Mouse (Mus musculus) ovary, postnatal 36 days (tissue): Measurements from ENCODE around the gene Pdcd7.
A peak's percentile ranks its signal among the peaks of the same experiment; 100 is the strongest.

Source experiments
- DNase-seq: peaks from one replicate; pipeline ENCODE4 v3.0.0; 2022; ENCODE audit warnings: low spot score, mixed read lengths

Gene Pdcd7

DNA sequence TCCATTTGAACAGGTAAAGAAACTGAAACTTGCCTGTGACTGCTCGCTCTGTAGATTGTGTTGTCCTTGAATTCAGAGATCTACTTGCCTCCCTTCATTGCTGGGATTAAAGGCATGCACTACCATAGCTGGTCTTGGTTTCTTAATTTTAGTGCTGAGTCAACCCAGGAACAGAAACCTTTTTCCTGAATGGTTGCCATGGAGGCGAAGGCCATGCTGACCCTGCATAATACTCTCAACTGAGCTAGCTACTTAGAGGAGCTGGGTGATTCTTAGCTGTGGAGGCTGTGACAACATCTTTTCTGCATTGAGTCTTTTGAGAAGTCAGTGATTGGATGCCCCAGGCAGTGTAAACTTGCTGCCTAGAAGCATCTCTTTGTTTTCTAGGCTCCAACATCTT, 11.1 kb downstream of the Pdcd7 start:
- DNase-seq: peak; percentile 30

DNA sequence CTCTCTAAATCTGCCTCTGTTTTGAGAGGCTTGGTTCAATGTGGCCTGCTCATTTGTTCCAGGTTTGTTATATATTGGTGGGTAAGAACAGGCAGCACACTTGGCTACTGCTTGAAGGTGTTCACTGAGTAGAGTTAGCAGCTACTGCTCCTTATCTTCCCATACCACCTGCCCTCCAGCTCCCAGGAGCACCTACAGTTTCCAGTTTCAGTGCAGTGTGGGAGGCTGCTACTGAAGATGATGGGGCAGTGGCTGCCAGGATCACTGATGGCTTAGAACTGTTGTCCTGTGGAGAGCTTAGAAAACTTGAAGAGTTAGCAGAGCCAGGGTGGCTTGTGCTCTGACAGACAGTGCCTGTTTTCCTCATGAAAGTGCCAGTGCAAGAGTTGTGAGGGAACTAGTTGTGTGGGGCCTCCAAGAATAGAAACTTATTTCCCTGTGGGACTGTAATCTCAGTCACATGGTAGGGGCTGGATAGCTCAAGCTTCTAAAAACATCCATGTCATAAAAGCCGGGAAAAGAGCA, 13.1 kb downstream of the Pdcd7 start:
- no peak for DNase-seq

DNA sequence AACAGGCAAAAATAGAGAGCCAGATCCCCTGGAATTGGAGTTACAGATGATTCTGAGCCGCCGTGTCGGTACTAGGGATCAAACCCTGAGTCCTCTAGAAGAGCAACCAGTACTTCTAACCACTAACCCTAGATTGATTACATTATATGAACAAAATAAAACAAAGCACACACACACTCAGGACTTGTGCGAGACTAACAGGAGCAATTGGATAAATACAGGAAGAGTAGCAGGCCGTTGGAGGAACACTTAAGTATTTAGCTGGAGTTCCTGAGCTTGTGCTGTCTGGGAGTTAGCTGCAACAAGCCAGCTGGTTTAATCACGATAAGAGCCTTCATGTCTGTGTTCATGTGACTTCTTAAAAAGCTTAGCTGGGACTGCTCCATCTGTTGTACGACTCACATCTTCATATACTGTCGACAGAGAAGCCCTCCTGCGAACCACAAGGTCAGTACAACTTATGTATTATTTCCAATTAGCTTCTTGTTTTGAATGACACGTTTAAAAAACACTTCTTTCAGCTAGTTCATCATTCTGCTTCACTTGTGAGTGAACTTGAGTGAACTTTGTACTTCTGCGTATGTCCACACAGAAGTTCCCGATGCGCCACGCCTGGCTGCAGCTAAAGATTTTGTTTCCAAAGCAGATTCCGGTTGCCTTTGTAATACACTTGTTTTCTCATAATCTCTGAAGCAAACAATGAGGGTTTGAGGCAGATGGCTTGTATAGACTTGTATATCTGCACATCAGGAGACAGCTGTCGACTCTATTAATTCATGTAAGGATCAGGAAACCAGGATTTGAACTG, 14.9 kb downstream of the Pdcd7 start, which contains the start of gene Ubap1l:
Ubap1l (plus strand) TSS at position 401 of the 808 bp plus-strand sequence.
- no peak for DNase-seq

DNA sequence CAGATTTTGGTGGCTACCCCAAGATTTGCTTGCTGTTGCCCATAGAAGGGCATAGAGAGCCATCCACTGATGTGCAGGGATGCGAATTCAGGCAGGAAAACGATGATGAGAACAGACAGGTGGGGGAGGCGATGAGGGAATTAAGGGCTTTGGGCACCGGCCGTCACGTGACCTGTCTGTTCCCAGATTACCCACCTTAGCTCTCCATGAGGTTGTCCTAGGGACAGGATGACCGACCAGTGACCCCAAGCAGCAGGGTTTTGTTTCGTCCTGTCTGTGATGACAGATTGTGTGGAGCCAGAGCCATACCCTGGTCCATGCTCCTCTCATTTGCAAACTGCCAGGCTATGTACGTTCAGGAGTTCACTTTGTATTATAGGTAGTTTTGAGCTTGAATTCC, 17.8 kb downstream of the Pdcd7 start:
- DNase-seq: no peak

DNA sequence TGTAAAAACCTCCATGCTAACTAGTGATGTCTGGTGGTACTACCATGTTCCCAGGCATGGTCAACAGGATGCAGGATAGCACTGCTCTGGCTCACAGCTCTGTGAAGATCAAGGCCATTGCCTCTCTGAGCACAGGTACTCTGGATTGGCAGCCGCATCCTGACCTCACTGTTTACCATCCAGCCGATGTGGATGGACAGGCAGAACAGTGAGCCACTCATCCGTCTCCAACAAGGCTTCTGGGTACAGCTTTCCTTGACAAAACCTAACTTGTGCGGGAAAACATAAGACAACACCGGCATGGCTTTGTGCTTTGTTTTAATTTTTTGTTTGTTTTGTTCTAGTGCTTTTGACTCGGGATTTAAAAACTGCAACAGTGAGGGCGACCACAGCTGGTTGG, 19.8 kb downstream of the Pdcd7 start:
- no peak for DNase-seq

DNA sequence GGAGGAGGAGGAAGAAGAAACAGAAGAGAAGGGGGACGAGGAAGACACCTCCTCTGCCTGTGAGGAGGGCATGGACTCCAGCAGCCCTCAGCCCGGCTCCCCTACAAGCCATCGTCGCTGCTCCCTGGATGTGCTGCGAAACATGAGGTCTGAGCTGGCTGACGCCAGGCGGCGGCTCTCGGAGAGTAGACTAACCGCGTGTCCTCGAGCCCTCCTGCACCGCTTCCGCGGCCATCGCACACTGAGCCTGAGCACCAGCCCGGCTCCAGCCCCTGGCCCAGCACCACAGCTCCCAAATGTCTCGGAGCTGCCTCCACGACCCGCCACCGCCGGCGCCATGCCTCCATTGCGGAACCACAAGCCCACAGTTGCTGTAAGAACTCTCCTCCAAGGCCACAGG, 25.9 kb downstream of the Pdcd7 start:
- DNase-seq: no peak

DNA sequence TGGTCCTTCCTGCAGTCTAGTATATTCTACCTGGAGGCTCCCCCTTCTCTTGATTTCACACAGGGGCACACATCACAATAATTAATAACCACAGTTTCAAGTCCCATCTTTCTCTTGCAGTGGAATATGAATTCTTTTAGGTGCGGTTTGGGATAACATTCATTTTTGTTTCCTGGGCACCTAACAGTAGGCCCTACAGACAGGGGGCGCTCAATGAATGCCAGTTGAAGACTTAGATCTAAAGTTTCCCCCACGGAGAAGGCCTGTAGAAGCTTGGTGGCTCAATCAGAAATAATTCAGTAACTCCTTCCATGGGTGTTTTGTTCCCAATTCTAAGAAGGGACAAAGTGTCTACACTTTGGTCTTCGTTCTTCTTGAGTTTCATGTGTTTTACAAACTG, 26.5 kb downstream of the Pdcd7 start:
- no peak for DNase-seq

DNA sequence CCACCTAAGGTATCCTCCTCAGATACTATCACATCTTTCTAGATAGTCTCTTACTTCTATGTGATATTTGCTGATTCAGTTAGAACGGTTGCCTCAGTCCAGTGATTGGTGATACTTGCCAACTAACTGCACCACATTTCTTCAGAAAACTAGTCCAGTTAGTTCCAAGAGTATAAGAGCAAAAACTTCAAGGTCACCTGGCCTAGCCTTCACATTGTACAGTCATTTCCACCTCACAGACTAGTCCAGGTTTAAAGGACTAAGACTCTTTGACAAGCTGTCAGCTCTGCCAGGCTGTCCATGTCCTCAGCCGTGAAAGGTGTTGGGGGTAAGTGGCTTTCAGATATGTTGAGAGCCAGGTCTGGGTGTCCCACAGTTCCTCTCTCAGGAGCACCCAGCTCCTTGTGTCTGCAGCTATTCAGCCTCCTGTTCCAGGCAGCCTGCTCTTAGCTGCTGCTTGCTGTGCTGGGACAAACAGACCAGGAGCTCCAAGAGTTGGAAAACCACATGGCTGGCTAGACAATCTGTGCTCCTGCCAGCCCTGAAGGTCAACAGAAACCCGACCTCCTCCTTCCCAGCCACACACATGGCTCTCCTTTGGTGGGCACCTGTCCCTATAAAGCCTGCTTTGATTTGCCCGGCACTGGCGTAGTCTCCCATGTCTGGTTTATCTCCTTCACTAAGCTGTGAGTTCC, 28.7 kb downstream of the Pdcd7 start:
- DNase-seq: no peak

DNA sequence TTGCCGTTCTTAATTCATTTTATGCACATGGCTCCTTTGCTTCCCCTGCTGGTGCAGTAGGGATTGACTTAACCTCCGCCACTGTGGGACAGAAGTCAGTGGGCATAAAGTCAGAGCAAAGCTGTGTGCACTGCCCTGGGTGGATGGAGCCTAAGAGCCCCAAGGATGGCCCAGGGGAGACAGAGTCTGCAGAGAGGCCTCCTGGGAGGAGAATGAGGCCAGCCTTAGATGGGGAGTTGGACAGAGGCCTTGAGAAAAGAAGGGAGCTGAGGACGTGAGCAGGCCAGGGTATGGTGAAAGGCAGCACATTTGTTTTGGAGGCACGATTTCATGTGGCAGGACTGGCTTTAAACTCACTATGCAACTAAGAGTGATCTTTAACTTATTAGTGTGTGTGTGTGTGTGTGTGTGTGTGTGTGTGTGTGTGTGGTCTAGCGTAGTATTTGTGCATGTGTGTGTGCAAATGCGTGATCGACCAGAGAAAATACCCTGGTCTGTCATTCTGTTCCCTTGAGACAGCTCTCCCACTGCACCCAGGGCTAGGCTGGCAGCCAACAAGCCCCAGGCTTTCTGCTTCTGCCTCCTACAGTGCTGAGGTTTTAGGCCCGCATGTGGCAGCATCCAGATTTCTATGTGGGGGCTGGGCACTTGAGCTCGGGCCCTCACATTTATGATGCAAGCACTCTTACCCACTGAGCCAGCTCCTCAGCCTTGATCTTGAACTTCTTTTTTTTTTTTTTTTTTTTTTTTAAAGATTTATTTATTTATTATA, 29.4 kb downstream of the Pdcd7 start:
- DNase-seq: no peak

DNA sequence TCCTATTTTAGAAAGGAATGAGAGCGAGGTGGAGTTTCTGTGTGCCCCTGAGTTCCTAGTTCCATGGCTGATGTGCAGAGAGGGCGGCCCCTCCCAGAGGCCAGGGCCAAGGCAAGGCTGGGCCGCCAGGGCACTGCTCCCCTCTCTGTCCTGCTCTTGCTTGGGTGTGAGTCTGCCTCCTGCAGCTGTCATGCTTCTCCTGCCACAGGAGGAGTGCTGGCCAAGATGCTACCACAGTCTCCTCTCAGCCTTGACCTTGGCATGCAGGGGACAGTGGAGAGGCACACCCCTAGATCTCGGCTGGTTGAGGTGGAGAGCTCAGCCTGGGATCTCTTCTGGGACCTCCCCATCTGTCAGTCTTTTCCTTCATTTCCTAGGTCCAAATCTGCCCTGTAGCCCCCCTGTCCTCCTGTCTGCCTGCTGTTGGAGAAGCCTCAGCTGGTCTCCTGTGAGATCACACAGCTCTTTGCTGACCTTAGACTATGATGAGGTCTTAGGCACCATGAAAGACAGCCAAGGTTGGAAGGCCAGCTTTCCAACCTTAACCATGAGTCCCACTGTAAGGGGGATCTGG, 35.2 kb downstream of the Pdcd7 start:
- DNase-seq: no peak

DNA sequence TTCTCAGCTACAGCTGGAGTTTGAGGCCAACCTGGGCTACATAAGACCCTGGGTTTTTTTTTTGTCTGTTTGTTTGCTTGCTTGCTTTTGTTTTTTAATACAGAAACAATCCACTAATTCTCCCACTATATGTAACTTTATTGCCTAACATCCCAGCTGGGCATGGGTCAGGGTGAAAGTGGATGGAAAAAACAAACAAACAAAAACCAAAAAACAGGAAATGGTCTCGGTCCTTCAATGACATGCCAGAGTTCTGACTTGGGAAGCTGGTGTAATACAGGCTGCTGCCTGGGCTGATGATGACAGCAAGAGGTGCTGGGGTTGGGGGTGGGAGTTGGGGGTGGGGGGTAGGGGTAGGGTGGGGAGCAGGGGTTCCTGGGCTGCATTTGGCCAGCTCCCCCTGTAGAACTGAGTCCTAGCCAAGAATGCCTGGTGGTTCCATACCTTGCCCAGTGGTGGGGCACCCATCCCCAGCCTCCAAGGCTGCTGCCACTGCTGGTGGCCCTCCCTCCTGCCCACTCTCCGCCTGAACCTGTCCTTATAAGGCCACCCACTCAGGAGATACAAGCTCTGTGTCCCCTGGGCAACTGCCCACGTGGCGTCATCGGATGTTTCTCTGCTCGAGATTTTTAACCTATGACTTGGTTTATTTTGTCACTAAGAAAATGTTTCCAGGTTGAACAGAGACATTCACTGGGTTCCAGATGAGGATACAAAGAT, 36.3 kb downstream of the Pdcd7 start:
- no peak for DNase-seq

DNA sequence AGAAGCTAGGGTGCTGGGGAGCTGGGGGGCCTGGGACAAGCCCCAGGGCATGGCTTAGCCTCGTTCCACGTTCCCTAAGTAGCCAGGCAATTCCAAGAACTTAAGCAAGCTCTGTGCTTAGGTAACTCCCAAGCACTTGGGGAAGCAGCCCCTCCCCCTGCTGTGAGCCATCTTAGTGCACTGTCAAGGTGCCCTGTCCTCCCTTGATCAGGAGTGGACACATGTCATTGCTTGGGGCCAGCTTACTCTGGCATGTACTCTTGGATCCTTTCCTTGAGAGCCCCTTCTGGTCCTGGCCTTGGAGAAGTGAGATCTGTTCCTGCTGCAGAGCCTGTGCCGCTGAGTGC, 36.8 kb downstream of the Pdcd7 start:
- no peak for DNase-seq

DNA sequence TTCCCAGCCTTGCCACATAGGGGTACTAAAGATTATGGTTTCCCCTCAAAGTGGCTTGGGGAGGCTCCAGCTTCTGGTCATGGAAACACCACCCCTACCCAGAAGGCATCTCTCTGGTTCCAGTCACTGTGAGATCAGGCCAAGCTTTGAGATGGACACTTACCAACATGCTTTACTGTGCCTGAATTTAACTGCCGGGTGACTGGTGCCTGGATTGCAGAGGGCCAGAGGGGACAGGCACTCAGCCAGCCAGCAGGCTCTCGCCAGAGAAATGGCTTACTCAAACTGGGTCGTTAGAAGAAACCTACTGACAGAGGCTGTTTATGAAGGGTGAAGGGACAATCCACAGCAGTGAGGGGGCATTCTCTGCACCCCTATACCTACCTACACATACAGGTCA, 38.4 kb downstream of the Pdcd7 start:
- no peak for DNase-seq

DNA sequence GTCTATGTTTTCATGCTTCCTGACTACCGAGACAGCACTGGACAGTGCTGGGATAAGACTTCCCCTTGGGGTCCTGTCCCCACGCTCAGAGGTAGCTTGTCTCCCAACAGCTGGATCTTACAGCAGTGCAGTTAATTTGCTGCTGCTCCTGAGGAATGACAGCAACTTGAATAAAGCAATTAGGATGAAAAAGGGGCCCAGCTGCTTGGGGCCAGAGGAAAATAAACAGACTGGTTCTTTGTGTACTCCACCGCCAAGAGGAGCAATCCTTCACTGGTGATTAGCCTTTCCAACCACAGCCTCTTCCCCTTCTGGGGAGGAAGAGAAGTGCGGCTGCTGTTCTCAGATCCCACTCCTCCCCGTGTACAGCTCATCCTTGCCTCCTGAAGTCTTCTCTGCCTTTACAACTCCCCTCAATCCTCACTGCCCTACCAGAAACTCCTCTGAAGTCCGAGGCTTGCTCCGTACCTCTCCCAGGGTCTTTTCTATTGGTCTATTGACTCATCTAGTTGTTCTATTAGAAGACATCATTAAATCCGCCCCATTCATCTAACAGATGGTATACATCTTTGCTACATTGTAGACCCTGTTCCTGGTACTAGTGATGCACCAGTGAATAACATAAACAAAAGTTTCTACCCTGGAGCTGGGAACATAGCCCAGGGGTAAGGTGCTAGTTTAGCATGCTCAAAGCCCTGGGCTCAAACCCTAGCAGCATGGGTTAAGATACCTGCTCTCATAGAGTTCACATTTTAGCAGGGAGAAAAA, 40.7 kb downstream of the Pdcd7 start:
- DNase-seq: no peak

DNA sequence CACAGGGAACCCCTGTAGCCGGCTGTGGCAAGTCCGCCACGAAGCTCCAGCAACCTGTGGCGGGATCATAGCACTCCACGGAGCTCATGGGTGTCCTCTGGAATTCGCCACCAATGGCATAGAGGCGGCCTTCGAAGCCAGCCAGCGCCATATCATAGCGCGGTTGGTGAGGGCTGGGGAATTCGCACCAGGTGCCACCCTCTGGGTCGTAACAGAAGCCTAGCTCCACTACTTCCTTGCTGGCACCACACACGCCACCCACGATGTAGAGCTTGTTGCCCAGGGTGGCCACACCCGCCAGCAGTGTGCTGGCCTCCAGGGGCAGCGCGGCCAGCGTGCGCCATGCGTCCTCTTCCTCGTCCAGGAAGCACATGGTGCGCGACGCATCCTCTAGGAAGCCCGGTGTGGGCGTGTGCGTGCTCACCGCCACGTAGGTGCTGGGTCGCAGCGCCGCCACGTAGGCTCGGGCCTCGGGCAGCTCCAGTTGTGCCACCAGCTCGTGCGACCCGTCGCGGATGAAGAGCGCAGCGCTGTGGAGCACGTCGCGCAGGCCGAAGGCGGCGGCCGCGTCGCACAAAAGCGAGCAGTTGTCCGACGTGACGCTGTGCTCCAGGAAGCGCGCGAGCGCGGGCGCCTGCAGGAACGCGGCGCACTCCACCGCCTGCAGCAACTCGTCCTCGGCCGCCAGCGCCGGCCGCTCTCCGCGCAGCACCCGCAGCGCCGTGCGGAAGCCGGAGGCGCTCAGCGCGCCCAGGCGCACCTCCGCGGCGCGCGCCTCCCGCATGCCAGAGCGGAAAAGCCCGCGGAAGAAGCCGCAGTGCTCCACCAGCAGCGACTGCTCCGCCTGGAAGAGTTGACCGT, 45.1 kb downstream of the Pdcd7 start:
- no peak for DNase-seq

DNA sequence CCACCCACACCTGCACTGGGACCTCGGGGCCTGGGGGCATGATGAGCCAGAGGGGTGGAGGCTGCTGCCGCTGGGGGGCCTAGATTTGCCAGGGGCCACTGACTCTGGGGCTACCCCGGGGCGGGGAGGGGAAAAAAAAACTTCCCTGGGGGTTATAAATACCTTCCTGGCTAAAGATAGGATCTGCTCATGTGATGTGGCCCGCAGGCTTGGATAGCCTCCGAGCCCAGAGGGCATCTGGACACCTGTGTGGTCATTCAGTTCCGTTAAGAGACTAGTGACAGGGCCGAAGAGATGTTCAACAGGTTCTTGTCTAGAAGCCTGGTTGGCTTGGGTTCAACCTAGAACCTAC, 45.7 kb downstream of the Pdcd7 start, which contains the start of gene Kbtbd13:
Kbtbd13 (minus strand) TSS at position 40 of the 352 bp plus-strand sequence.
- DNase-seq: no peak

DNA sequence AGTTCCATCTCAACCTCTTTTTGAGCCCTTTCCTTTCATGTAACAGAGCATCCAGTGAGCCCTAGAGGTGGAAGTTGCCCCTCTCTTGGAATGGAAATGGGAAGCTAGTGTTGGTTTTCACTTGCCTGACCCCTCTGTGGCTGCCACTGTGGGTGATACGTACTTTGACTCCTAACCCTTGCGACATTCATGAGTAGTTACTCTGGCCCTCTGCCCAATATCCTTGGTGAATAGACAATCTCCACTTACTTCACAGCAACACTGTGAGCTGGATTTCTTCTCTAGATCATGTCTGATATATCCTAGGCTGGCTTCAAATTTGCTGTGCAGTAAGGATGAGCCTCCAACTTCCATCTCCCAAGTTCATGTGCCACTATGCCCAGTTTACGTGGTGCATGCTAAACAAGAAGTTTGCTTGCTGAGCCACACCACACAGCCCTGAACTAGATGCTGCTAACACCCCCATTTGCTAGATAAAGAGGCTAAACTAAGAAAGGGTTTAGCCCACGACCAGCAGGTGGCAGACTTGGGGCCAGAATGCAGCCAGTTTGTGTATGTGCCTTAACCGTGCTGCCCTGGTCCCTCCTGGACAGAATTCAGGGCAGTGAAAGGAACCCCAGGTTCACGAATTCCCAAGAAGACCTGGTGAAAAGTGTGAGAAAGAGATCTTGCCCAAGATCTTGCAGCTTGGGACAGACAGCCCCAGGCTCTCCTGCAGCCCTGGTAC, 46.9 kb downstream of the Pdcd7 start:
- peak; percentile 62 for DNase-seq

DNA sequence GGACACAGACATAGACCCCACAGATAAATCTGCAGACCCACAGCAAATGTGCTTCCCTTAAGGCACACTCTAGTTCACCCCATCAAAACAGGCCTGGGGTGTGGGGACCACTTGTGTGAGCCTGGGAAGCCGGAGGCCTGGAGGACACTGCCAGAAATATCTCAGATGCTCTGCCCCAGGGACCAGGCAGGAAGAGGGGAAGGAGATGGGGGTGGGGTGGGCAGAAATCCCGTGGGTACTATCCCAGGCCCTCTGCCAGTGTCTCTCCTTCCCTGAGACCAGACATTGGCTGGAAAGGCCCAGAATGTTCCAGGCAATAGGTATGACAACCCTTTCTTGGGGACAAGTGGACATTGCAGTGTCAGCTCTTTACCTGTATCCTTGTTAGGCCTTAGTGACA, 47.7 kb downstream of the Pdcd7 start:
- no peak for DNase-seq

DNA sequence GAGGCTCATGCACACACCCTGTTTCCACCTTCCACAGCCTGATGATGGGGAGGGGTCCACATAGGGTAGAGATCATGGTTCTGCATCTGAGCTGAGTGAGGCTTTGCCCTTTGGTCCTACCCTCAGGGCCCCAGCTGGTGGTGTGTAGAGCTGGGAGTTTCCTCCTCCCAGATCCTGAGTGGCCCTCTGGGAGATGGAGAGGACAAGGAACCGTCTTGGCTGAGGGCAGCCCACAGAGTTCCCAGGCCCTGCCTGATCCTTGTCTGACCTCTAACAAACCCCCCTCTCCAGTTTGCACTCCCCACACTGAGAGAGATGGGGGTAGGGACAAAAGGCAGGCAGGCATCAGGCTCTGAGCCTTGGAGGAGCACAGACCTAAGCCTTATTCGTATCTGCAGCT, 48.5 kb downstream of the Pdcd7 start:
- DNase-seq: no peak
